Mouse (Mus musculus): ENCODE data around the gene 4930402F06Rik. TPM values are rescaled to one million over a fixed set of nuclear protein-coding genes. Genes with fewer than 3 reads are reported as not detected.

The 4930402F06Rik gene
- not detected in 2 replicates for polyA plus RNA-seq (2015; fragmentation: Nextera tagmentation; extraction: Ambion mirVana)

GRCm38 (mm10) chr2:35397096-35397495 is at the start of gene 4930402F06Rik:
Gene 4930402F06Rik, minus strand, starts transcription at chr2:35397175.

GRCm38 (mm10) chr2:35367629-35368028 is 29.3 kb downstream of the 4930402F06Rik start, which contains the start of gene 4930568D16Rik:
Gene 4930568D16Rik, minus strand, starts transcription at chr2:35367729.

GRCm38 (mm10) chr2:35336388-35337280 is 60.3 kb downstream of the 4930402F06Rik start, which contains the start of gene Stom:
Gene Stom, minus strand, starts transcription at chr2:35336976.

Other genes with a start within 250 kb of the 4930402F06Rik start
- 270 and 393 TPM in 2 replicates for gene Rab14, start 196.1 kb downstream of the 4930402F06Rik start, polyA plus RNA-seq (2015; fragmentation: Nextera tagmentation; extraction: Ambion mirVana)
- gene Gsn, start 140.8 kb downstream of the 4930402F06Rik start, polyA plus RNA-seq (2015; fragmentation: Nextera tagmentation; extraction: Ambion mirVana): 319 and 552 TPM in 2 replicates
- 40.4 and 49.3 TPM in 2 replicates for gene Stom, start 60.2 kb downstream of the 4930402F06Rik start, polyA plus RNA-seq (2015; fragmentation: Nextera tagmentation; extraction: Ambion mirVana)
- gene 4930568D16Rik, start 29.4 kb downstream of the 4930402F06Rik start, polyA plus RNA-seq (2015; fragmentation: Nextera tagmentation; extraction: Ambion mirVana): not detected in 2 replicates
- 12.5 and 13.9 TPM in 2 replicates for gene Ggta1, start 66.1 kb upstream of the 4930402F06Rik start, polyA plus RNA-seq (2015; fragmentation: Nextera tagmentation; extraction: Ambion mirVana)
- 37.2 and 41.6 TPM in 2 replicates for gene Dab2ip, start 161.1 kb upstream of the 4930402F06Rik start, polyA plus RNA-seq (2015; fragmentation: Nextera tagmentation; extraction: Ambion mirVana)

All from adrenal gland, postnatal 0 days (tissue).